Mouse (Mus musculus) heart, embryonic 10.5 days (tissue): ENCODE measurements at regions not wholly inside any gene's neighbourhood (a gene's known extent, or its start where the extent isn't known, plus 50 kb on each side); places are given as distances from the start of the nearest gene placed in this dataset.

Experiments
- DNase-seq: peaks from one replicate; pipeline ENCODE4 v3.0.0-alpha.2; 2017; ENCODE audit warnings: low spot score
- H3K27ac ChIP-seq: fragments of 300-500 bp; sonication (generic); 2 replicates; pipeline ENCODE4 v1.5.1; 2016; ENCODE audit warnings: mild to moderate bottlenecking
- H3K27me3 ChIP-seq: fragments of 300-500 bp; sonication (generic); 2 replicates; pipeline ENCODE4 v1.6.1; 2016; ENCODE audit warnings: mild to moderate bottlenecking; ENCODE audit not compliant: poor library complexity, insufficient read depth, severe bottlenecking
- H3K36me3 ChIP-seq: fragments of 300-500 bp; sonication (generic); 2 replicates; pipeline ENCODE4 v1.6.1; 2016; ENCODE audit warnings: mild to moderate bottlenecking, moderate library complexity
- H3K4me1 ChIP-seq: fragments of 300-500 bp; sonication (generic); 2 replicates; pipeline ENCODE4 v1.6.1; 2016; ENCODE audit warnings: mild to moderate bottlenecking
- H3K4me3 ChIP-seq: fragments of 300-500 bp; sonication (generic); 2 replicates; pipeline ENCODE4 v1.5.1; 2016; ENCODE audit warnings: mild to moderate bottlenecking, moderate library complexity
- H3K9me3 ChIP-seq: fragments of 300-500 bp; sonication (generic); 2 replicates; pipeline ENCODE4 v1.6.1; 2016; ENCODE audit warnings: mild to moderate bottlenecking, moderate library complexity
- WGBS: fragments of 180-500 bp; shearing (Covaris S2); methylation state at CpG from one replicate; pipeline ENCODE4 v1.1.7; 2016; 5-methylcytosine and 5-hydroxymethylcytosine counted together

GRCm38 (mm10) chr14:108610028-108610427 lies 303.9 kb downstream of the Slitrk1 start:
- H3K36me3 ChIP-seq, result no peaks in the 10 kb centered on the region
- no peaks in the 10 kb centered on the region for H3K4me1 ChIP-seq
- no peaks in the 10 kb centered on the region for H3K9me3 ChIP-seq
- no peak overlapping the region for H3K27ac ChIP-seq
- DNase-seq, result no peak
- no peaks in the 10 kb centered on the region for H3K27me3 ChIP-seq
- H3K4me3 ChIP-seq, result no peak overlapping the region
- WGBS, result 83% methylated on average over 1 of the region's 1 CpGs
